Mouse (Mus musculus) erythroblast, adult 5-6 weeks (primary cell): Measurements from ENCODE around the gene Tdrd9. TPM values are rescaled to one million over a fixed set of nuclear protein-coding genes. Genes with fewer than 3 reads are reported as not detected.

Experiments used
- ATAC-seq: replicated peaks from 2 replicates; pipeline ENCODE4 v1.8.0; 2016; ENCODE audit warnings: moderate number of reproducible peaks, mild to moderate bottlenecking, moderate TSS enrichment, inconsistent platforms; ENCODE audit not compliant: poor library complexity, low FRiP score, severe bottlenecking
- total RNA-seq, 2 experiments: library from RNA; stranded (forward) in 1 of 2; stranded (reverse) in 1 of 2; fragments of 150-400 nt in 1 of 2; fragments of 200-764, 138-1000 nt in 1 of 2; gene quantifications; 2 replicates each; pipeline versions ENCODE4 v1.2.3 to v1.2.4; 2015 to 2017; ENCODE audit warnings: low replicate concordance in 2 of 2

The Tdrd9 gene
- total RNA-seq, 2 experiments from 2014 or later = not detected

DNA sequence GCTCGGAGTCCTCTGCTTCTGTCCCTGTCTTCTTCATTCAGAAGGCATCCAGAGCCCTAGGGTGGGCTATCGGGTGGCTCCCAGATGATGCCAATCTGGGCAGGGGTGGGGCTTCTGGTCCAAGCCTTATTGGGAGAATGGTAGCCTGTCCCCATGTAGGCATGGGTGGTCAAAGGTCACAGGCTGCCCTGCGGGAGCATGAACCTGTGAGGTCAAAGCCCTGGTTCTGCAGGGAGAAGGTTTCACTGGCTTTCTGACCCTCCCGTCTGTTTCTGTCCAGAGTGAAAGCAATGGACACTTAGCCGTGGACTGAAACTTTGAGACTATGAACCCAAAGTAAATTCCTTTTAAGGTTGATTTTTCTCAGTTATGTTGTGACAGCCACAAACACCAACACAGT, 15.2 kb upstream of the Tdrd9 start:
- no peak for ATAC-seq

DNA sequence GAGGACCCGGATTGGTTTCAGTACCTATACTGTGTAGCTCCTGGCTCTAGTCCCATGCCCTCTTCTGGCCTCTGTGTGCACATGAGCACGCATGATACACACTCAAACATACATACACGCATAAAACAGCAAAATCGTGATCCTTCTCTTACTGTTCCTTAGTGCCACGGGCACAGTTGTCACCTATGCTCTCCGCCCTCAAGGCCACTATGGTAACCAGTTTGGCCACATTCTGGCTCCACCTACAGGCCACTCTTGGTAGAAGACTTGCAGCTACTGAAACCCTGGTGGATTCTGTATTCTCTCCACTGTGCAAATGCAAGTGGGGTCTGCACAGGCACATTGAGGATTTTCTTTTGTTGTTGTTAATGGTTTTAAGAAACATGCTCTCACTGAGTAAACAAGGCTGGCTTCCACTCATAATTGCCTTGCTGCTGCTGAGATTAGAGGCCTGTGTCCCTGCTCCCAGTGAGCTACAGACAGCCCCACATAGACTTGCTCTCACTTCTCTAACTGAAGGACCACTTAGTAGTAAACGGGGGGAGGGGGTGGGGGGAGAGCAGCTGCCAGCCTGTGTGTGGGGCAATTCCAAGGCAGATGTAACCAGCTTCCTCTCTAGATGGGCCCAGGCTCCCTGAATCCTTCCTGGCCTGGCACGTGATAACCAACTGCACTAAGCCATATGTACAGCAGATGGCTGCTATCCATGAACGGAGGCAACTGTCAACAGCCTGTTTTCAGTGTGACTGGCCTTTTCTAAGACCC, 13.1 kb upstream of the Tdrd9 start:
- peak; percentile 88 for ATAC-seq

DNA sequence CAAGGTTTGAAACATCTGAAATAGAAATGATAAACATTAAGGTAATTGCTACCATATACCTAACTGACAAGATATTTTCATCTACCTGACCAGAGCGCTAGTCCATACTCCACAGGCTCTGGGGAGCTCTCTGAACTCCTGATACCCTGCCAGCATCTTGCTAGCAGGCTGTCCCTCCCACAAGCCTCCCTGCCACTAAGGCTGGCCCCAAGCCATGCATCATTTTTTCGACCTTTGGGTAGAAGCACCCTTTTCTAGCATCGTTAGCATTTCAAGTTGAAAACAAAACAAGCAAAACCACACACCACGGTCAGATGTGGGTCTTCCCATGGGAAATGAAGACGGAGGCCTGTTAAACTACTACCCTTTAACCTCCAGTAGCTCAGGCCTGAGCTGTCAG, 8.0 kb upstream of the Tdrd9 start:
- no peak for ATAC-seq

DNA sequence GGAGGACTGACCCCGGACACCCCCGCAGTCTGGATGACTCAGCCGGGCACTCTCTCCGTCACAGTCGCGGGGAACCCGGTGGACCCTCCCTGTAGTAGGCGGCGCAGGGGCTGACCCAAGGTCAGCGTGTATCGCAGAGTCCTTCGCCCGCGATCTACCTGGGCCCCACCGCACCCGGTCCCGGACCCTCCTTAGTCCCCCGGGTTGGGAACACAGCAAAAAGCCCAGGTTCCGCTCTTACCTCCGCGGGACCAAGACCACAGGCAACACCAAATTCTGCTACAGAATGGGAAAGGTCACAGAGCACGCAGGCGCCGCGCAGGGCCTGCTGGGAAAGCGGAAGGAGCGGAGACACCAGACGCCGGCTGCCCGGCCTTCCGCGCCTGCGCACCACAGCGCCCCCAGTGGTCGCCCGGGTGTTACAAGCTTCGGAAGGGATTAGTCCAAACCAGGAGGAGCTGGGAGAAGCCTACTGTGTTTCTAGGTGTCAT, 4.6 kb upstream of the Tdrd9 start, which contains the start of gene Atp5mpl:
Gene Atp5mpl, minus strand, starts transcription at position 295 of the 491 bp plus-strand sequence.
- ATAC-seq = peak; percentile 97

DNA sequence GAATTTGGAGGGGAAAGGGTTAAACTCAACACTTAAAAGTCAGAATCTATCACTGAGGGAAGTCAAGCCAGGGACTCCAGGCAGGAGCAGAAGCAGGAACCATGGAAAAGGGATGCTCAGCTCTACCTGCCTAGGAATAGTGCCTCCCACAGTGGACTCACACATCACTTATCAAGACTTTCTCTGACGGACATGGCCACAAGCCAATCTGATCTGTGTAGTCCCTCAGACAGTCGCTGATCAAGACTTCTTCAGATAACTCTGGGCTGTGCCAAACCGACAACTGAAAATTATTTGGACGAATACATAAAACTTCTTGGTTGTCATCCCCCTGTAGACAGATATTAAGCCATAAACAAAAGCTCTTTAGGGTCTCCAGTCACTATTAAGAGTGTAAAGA, 1.3 kb upstream of the Tdrd9 start:
- no peak for ATAC-seq

DNA sequence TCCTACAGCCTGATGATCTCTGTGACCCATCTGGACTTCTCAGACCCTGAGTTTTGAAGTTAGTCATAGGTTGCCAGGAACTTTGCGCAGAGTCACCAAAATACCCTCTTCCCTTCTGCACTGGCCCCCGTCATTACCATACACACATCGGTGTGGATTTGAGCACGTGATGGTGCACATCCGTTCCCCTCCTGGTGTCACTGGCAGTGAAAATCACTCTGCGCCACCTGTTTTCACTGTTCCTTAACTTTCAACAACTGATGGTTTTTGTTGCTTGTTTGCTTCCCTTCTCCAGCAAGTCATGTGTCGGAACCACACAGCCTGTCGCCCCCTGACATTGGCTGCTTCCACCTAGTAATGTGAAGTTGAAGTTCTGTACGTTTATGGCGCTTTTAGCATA, 1.1 kb downstream of the Tdrd9 start:
- no peak for ATAC-seq

DNA sequence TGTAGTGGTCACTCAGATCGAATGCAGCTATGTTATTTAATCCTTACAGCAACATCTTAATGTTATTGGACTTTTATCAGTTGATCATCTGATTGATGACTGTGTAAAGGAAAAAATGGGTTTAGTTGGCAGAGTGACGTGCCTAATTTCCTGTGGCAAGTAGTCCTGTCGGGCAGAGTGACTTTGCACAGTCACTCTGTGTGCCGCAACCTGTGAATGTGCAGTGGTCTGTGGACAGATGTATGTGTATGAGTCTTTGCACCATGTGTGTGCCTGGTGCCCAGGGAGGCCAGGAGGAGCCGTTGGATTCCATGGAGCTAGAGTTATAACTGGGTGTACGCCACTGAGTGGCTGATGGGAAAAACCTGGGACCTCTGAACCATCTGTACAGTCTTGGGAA, 3.2 kb downstream of the Tdrd9 start:
- no peak for ATAC-seq

DNA sequence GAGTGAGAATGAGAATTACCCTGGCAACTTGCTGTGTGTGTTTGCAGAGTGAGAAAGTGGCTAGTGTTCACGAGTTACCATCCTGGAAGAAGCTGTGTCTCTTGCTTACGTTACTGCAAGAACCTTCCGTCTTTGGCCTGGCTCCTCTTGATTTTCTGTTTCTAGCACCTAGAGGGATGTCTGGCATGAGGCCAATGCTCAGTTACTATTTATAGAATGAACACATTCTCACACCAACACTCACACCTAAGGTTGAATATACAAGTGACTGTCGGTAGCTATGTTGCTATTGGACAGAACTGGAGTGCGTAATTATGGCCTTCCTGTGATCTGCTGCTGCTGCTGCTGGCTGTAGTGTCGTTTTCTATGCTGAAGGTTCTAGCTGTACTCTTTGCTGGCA, 5.8 kb downstream of the Tdrd9 start:
- no peak for ATAC-seq

DNA sequence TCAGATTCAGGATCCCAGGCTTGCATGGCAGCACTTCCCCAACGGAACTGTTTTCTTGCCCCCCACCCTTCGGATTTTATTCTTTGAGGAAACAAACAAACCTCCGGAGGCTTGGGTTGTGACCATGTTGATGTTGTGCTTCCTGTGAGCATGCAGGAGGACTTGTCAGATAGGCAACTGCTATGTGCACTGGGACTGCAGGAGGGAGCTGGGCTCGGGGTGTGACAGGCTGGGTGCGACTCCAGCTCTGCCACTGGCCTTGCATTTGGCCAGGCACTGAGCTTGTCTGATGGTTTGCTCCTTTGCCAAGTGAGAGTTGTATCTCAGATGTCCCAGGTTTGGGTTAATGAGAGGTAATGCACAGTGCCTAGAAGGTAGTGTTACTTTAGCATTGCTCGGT, 6.9 kb downstream of the Tdrd9 start:
- ATAC-seq = no peak

DNA sequence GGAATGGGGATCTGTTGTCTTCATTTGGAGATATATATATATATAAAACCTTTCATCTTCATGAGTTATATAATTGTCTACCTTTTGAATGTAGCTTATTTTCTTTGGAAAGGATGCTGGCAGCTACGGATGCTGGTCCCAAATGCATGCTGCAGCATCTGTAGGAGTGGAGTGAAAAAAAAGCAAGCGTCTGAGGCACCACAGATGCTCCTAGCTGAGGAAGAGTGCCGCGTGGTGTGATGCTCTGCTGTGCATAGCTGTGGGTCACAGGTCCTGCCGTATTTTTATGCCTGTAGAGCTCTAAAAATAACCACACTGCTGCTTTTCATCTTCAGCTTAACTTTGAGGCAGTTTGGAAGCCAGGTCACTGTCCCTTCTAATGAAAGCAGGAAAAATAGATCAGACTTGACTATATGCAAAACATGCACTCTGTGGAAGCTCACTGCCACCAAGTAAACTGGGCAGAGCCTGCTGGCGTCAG, 9.6 kb downstream of the Tdrd9 start, which contains the start of gene Rd3l:
Gene Rd3l, minus strand, starts transcription at position 431 of the 481 bp plus-strand sequence.
- no peak for ATAC-seq

DNA sequence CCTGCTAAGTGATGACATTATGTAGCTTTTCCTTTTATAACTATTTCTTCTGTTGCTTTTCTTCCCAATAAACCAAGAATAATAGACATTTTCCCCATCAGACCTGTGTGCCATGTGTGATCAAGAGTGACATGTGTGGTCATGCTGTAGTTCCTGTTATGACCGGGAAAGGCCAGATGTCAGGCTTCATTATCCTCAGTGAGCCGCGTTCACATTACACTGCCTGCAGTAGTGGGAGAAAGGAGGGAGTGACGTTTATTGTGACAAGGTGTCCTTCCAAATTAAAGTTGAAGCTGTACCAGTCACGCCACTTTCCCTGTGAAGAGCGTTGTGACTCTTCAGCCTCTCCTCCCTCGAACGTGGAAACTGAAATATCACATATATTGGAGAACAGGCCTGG, 10.5 kb downstream of the Tdrd9 start:
- no peak for ATAC-seq

DNA sequence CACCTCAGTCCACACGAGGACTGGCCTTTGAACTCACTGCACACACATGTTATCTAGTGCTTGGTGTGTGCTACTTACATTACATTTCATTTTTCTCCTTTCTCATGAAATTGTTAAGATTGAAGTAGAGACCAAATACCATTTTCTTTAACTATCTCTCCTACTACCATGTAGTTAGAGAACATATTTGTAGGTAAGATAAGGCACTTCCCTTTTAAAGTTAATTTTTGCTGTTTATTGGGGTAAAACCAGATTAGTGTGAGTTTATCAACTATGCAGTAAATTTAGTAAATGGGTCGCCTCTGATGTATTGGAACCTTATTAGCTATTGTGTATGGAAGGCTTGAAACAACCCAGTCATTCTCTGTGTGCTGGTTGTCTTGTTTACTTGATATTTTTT, 11.8 kb downstream of the Tdrd9 start:
- ATAC-seq = no peak

DNA sequence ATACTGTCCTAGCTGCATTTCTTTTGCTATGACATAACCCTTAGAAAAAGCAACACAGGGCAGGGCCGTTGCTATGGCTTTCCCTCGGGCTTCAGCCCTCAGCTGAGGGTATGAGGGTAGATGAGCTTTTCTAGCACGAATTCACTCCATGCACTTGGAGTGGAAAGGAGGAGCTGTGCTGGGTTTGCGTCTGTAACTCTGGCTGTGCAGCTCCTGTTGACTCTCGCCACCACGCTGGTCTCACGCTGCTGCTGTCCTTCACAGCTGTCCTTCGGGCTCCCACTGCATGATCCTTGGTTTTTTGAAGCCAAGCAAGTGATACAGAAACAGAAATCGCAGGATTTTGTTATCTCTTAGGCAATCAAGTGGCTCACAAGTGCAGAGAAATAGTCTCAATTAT, 15.4 kb downstream of the Tdrd9 start:
- ATAC-seq = no peak

DNA sequence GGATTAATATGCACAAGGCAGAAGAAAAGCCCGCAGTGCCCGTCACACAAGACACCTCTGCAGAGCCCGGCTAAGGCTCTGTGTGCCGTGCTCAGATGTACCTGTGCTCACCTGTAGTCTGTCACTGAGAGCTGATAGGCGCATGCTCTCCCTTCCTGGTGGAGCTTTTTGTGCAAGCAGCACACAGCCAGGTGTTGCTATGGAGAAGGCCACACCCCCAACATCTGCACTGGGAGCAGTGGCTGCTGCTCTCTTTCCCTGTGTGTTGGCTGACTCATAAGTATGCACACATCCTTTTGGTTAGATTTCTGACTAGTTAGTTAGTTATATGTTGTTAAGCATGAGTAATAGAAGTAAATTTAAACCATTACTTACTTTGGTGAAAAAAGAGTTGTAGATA, 21.3 kb downstream of the Tdrd9 start:
- ATAC-seq = no peak

DNA sequence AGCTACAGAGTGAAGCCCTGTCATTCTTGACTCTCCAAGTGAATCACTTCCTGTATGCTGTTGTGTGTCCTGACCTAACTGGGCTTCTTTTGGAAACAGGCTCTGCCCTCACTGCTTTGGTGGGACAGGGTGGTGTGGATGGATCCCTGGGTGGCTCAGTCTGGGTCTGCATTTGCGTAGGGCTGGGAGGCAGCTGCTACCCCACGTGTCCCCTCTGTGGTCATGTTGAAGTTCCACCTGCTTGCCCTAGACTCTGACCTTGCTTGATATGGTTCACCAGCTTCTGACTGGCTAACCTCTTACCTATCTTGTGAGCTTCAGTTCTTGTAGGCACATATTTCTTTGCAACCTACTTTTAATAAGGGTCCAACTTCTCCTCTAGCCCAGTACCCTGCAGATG, 23.8 kb downstream of the Tdrd9 start:
- no peak for ATAC-seq

DNA sequence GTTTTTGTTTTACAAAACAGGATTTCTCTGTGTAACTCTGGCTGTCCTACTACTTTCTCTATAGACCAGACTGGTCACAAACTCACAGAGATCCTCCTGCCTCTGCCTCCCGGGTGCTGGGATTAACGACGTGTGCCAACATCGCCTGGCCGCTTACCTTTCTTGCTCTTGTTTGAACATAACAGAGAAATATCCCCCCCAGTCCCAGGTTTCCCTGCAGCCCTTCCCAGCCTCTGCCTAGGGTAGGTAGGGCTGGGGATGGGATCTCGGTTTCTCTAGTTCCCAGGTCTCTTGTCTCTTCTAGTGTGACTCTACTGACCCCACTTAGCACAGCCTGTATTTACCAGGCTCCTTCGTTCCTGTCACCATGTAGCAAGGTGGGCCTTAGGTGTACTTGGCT, 28.4 kb downstream of the Tdrd9 start:
- ATAC-seq = no peak

DNA sequence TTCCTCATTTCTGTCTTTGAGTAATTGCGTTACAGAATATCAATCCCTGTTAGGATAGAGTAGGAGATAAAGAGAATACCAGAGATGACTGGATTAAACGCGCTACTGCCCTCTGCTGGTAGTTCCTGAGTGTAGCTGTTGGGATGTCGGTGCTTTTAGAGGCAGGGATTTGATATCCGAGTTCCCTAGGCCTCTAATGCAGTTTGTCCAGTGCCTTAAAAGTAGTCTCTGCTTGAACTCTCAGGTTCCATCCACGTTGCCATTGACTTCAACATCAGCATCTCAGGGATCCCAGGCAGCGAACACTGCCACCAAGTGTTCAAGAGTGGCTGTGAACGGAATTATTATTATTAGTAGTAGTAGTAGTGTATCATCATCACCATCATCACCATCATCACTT, 29.9 kb downstream of the Tdrd9 start:
- peak; percentile 58 for ATAC-seq

DNA sequence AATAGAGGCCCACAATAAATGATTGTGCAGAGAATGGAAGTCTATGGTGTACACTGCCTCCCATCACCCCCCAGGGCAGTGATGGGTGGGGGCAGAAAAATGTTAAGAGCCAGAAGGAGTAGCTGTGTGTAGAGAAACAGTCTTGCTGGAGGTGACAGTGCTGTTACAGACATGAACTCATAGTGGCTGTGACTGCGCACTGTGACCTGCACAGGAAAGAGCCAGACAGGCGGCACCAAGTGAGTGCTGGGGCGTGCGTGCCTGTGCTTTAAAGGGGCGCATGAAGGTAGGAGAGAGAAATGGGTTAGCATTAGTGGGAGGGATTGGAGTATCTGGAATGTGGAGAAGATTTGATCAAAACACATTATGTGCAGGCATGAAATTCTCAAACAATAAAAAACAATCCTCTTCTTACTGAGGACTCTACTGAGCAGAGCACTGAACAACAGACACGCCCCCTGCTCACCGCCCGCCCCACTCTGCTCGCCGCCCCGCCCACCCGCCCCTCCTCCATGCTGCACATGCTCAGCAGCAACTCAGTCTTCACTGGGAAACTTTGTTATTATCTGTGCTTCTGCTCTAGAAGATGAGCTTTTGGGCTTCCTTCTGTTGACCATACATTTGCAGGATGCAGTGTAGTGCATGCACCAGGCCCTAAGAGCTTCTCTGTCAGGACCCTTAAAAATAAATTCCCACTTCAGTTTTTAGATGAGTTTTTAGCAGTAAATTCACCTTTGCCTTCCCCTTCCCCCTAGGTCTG, 41.3 kb downstream of the Tdrd9 start:
- no peak for ATAC-seq

DNA sequence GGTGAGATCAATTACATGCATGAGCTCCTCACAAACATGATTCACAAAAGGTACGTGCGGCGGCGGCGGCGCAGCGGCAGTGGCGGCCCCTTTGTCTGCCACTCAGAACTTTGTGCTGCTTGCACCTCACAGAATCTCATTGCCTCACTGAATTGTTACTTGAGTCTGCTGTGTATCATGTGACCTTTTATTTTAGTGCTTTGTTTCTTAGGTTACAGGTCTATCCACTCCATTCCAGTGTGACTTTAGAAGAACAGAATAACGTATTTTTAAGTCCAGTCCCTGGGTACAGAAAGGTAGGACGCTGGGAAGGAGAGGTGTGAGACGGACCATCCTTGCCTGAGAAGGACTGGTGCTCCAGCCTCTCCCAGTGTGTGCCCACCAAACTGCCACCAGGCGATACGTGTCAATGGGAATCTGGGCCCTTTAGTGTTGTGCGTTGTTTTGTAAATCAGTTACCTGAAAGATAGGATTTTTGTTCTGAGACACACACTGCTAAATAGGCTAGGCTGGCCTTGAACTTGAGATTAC, 42.0 kb downstream of the Tdrd9 start:
- no peak for ATAC-seq

DNA sequence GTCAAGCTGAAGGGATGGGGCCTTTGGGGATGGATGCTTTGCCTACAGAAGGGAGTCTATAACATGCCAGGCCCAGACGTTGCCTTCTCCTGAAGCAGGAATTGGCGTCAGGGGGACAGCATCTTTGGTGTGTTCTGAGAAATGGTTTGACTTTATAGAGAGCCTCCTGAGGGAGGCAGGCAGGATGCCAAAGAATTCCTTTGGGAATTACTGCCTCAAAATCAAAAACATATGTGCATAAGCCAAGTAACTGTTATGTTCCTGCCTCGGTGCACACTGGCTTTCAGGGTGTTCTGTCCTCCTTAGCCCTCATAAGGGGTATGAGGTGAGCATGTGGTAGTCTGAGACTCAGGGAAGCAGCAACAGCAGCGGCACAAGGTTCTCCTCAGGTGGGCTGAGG, 45.0 kb downstream of the Tdrd9 start:
- ATAC-seq = no peak

DNA sequence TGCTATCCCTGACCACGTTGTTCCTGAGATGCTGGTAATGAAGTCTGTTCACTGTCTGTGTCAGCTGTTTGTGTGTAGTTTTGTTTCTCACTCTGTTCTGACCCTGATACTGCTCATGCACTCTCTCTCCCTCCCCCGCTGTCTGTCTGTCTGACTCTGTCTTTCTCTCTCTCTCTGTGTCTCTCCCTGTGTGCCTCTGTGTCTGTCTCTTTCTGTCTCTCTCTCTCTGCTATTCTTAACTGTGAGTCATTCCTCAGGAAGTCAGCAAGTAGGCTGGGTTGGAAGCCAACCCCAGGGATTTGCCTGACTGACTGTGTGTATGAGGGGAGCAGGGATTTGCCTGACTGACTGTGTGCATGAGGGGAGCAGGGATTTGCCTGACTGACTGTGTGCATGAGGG, 51.9 kb downstream of the Tdrd9 start:
- no peak for ATAC-seq
